Mouse (Mus musculus) limb, embryonic 15.5 days (tissue): ENCODE measurements around the gene Ssh1. TPM values are rescaled to one million over a fixed set of nuclear protein-coding genes. Genes with fewer than 3 reads are reported as not detected.

Experiments
- ATAC-seq: fragments of 200-750 bp; cut with Nextera tagmentation; 2 replicates; pipeline ENCODE4 v1.8.0; 2017; ENCODE audit warnings: low read depth, moderate TSS enrichment; ENCODE audit not compliant: insufficient number of reproducible peaks, low FRiP score, low TSS enrichment
- H3K27ac ChIP-seq: fragments of 300-500 bp; sonication (generic); 2 replicates; pipeline ENCODE4 v1.5.1; 2015; ENCODE audit warnings: moderate library complexity, mild to moderate bottlenecking, inconsistent platforms
- H3K27me3 ChIP-seq: fragments of 300-500 bp; sonication (generic); 2 replicates; pipeline ENCODE4 v1.6.1; 2015; ENCODE audit warnings: inconsistent platforms
- H3K36me3 ChIP-seq: fragments of 300-500 bp; sonication (generic); 2 replicates; pipeline ENCODE4 v1.6.1; 2015; ENCODE audit warnings: inconsistent platforms
- H3K4me1 ChIP-seq: fragments of 300-500 bp; sonication (generic); 2 replicates; pipeline ENCODE4 v1.6.1; 2015; ENCODE audit warnings: inconsistent platforms
- H3K4me2 ChIP-seq: fragments of 300-500 bp; sonication (generic); 2 replicates; pipeline ENCODE4 v1.6.1; 2015; ENCODE audit warnings: mild to moderate bottlenecking, inconsistent platforms
- H3K4me3 ChIP-seq: fragments of 300-500 bp; sonication (generic); 2 replicates; pipeline ENCODE4 v1.5.1; 2015; ENCODE audit warnings: mild to moderate bottlenecking, inconsistent platforms
- H3K9ac ChIP-seq: fragments of 300-500 bp; sonication (generic); 2 replicates; pipeline ENCODE4 v1.6.1; 2015; ENCODE audit warnings: inconsistent platforms
- H3K9me3 ChIP-seq: fragments of 300-500 bp; sonication (generic); 2 replicates; pipeline ENCODE4 v1.6.1; 2016; ENCODE audit warnings: inconsistent platforms
- WGBS: fragments of 180-500 bp; shearing (Covaris S2); methylation state at CpG from one replicate; pipeline ENCODE4 v1.1.7; 2015; 5-methylcytosine and 5-hydroxymethylcytosine counted together
- polyA plus RNA-seq: library from polyadenylated mRNA; unstranded; fragments of >200 nt; fragmentation: Nextera tagmentation; extraction: Ambion mirVana; gene quantifications from 2 replicates; pipeline ENCODE4 v1.2.1, GENCODE M21; 2015

The Ssh1 gene
- polyA plus RNA-seq, 1 experiment from 2014 or later: 13.2 TPM

DNA sequence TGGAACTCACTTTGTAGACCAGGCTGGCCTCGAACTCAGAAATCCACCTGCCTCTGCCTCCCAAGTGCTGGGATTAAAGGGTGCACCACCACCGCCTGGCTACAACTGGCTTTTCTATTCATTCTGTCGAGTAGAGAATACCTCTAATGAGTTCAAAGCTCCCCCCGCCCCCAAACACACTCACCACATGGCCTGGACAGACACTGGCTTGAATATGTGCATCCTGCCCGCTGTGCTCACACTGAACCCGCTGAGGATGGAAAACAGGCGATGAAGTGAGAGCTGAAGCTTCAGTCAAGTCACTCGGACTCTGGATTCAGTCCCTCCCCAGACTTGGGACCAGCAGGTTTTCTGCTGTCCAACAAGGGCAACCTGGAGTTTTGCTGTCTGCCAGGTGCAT is 33.3 kb downstream of the Ssh1 start:
- no peaks in the 10 kb centered on the region for H3K9me3 ChIP-seq
- WGBS: 71% methylated on average over 8 of the region's 8 CpGs
- H3K27ac ChIP-seq: no peak overlapping the region
- peaks cover 61% of the 10 kb centered on the region for H3K36me3 ChIP-seq
- H3K9ac ChIP-seq: no peak overlapping the region
- no peak for ATAC-seq
- H3K4me1 ChIP-seq: peaks cover 3% of the 10 kb centered on the region; the same call in 1 of the 2 replicates
- no peak overlapping the region for H3K4me2 ChIP-seq
- no peaks in the 10 kb centered on the region for H3K27me3 ChIP-seq
- H3K4me3 ChIP-seq: no peak overlapping the region

DNA sequence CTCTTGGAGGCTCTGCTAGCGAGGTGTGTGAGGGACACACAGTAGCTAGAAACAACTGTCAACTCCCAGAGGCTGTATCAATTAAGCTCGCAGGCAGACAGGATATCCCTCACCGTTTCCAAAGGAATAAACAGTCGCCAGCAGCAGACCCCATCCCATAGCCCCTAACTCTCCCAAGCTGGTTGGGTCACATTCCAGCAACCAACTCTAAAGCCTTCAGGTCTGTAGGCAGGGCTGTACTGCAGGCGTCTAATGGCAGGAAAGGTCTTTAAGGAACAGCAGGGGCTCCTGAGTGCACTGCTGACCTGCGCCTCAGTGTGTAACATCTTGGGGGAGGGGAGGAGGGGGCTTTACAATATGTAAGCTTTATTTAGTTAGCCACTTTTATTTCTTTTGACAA is 34.7 kb downstream of the Ssh1 start:
- Histone ChIP-seq H3K9me3 (no peaks in the 10 kb centered on the region), H3K36me3 (peaks cover 56% of the 10 kb centered on the region), H3K27ac (no peak overlapping the region), H3K4me3 (no peak overlapping the region), H3K4me2 (no peak overlapping the region), H3K4me1 (peaks cover 6% of the 10 kb centered on the region; the same call in 1 of the 2 replicates), H3K9ac (no peak overlapping the region), H3K27me3 (no peaks in the 10 kb centered on the region)
- no peak for ATAC-seq
- WGBS: 9% methylated on average over 6 of the region's 6 CpGs

DNA sequence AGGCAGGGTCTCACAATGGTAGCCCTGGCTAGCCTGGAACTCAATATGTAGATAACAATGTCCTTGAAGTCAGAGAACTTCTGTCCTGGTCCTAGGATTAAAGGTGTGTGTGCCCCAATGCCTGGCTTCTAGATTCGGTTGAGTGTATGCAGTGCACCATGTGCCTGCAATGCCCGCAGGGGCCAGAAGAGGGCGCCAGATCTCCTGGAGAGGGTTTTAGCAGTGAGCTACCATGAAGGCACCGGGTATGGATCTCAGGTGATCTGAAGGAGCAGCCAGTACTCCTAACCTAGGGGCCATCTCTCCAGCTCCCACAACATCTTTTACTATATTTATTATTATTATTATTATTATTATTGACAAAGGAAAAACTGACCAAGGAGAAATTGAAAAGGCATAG is 37.2 kb downstream of the Ssh1 start:
- peak; percentile 19; the same call in 1 of the 2 replicates for ATAC-seq
- WGBS: 10% methylated on average over 4 of the region's 4 CpGs

DNA sequence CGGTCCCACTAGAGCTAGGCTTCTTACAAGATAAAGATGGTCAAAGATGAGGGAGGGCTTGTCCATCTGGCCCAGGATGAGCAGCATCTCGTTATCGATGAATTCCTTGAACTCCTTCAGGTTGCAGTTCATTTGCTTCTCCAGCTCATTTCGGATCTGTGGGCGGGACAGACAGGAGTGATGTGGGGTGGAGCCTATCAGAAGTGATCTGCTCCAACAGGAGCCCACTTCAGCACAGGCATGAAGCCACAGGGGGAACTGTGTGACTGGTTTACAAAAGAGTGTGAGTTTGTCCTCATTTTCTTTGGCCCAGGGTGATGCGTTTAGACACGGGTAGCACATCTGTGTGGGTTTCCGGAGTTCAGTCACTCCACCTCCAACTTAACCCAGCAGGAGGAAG is 38.0 kb downstream of the Ssh1 start:
- peaks cover 6% of the 10 kb centered on the region; the same call in 1 of the 2 replicates for H3K4me1 ChIP-seq
- H3K4me3 ChIP-seq: no peak overlapping the region
- no peaks in the 10 kb centered on the region for H3K9me3 ChIP-seq
- no peak overlapping the region for H3K9ac ChIP-seq
- peaks cover 60% of the 10 kb centered on the region for H3K36me3 ChIP-seq
- WGBS: 87% methylated on average over 8 of the region's 8 CpGs
- no peak overlapping the region for H3K27ac ChIP-seq
- H3K27me3 ChIP-seq: no peaks in the 10 kb centered on the region
- no peak for ATAC-seq
- H3K4me2 ChIP-seq: no peak overlapping the region

More for the DNA sequence above, 37.2 kb downstream of the Ssh1 start:
- Histone ChIP-seq H3K4me3 (no peak overlapping the region), H3K9ac (no peak overlapping the region), H3K4me1 (peaks cover 6% of the 10 kb centered on the region; the same call in 1 of the 2 replicates), H3K27ac (no peak overlapping the region), H3K36me3 (peaks cover 61% of the 10 kb centered on the region), H3K27me3 (no peaks in the 10 kb centered on the region), H3K9me3 (no peaks in the 10 kb centered on the region), H3K4me2 (no peak overlapping the region)

DNA sequence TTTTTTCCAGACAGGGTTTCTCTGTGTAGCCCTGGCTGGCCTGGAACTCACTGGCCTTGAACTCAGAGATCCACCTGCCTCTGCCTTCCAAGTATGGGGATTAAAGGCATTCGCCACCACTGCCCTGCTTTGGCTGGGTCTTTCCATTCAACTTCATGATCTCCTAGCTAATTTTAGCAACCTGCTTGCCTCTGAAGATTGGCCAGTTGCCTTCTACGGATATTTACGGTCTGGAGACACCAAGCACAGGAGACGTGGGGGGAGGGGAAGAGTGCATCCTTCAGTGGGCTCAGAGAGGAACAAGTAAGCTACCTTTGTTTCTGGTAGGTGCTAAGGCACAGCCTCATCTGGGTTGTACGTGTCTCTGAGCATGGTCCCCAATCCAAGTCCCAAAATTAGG is 38.4 kb downstream of the Ssh1 start:
- Histone ChIP-seq H3K4me3 (no peak overlapping the region), H3K27ac (no peak overlapping the region), H3K4me2 (no peak overlapping the region), H3K36me3 (peaks cover 64% of the 10 kb centered on the region), H3K9ac (no peak overlapping the region), H3K9me3 (no peaks in the 10 kb centered on the region), H3K27me3 (no peaks in the 10 kb centered on the region), H3K4me1 (peaks cover 6% of the 10 kb centered on the region; the same call in 1 of the 2 replicates)
- WGBS: 79% methylated on average over 5 of the region's 5 CpGs
- no peak for ATAC-seq

DNA sequence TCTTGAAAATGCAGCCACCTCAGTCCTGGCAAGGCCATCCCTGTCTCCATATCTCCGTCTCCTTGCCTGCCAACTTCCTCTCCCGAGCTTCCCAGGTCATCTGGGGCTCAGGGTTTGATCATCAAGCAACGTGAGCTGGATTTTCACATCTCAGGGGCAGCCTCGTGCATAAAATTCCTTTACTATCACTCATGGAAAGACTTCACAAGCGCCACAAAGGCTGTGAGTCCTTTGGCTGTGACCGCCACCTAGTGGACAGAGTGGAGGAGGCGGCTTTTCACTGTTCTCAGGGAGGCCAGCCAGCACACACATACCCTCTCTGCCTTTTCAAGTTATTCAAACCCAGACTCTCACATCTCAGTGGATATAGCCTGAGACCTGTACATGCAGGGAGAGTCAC is 39.3 kb downstream of the Ssh1 start:
- Histone ChIP-seq H3K9me3 (no peaks in the 10 kb centered on the region), H3K4me2 (no peak overlapping the region), H3K4me1 (peaks cover 6% of the 10 kb centered on the region; the same call in 1 of the 2 replicates), H3K27ac (no peak overlapping the region), H3K36me3 (peaks cover 72% of the 10 kb centered on the region), H3K27me3 (no peaks in the 10 kb centered on the region), H3K4me3 (no peak overlapping the region), H3K9ac (no peak overlapping the region)
- WGBS: 9% methylated on average over 7 of the region's 7 CpGs
- no peak for ATAC-seq

DNA sequence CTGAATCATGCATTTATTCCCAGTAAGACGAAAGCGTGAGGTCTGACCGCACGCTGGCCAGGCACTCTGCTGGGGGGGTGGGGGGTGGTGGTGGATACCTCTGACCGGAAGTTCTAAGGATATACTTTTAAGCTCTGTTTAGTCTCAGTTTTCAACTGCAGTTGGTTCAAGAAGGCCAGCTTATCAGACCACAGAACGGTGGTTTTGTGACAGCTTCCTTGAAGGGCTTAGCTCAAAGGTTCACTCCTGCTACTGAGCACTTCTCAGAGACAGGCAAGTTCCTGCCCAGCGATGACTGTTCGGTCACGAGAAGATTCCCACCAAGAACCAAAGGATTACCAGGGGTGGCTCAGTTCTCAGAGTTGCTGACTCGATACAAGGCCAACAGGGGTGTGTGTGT is 41.2 kb downstream of the Ssh1 start:
- Histone ChIP-seq H3K27ac (no peak overlapping the region), H3K4me1 (0 out of 2 replicates have a peak, but pooled peaks cover 3% of the 10 kb centered on the region), H3K36me3 (peaks cover 77% of the 10 kb centered on the region), H3K9me3 (no peaks in the 10 kb centered on the region), H3K4me3 (no peak overlapping the region), H3K4me2 (no peak overlapping the region), H3K27me3 (no peaks in the 10 kb centered on the region), H3K9ac (no peak overlapping the region)
- 82% methylated on average over 10 of the region's 10 CpGs for WGBS
- no peak for ATAC-seq

DNA sequence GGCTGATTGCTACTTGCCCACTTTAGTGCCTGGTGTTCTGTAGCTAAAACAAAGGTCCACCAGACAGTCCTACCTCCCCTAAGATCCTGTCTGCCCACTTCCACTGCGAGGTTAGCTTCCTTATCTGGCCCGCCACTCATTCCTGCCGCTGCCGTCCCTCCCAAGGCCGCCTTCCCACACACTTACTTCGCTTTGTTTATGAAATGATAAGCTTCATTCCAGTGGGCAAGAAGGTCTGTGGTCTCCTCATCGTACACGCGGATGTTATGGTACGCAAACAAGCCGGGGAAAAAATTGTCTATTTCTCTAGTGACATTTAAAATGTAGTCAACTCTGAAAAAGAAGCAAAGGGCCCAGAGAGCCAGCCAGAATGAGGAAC is 42.0 kb downstream of the Ssh1 start:
- Histone ChIP-seq H3K4me1 (0 out of 2 replicates have a peak, but pooled peaks cover 3% of the 10 kb centered on the region), H3K27me3 (no peaks in the 10 kb centered on the region), H3K36me3 (peaks cover 77% of the 10 kb centered on the region), H3K9ac (no peak overlapping the region), H3K27ac (peak overlapping the region; percentile 3; the same call in 1 of the 2 replicates), H3K4me3 (no peak overlapping the region), H3K9me3 (no peaks in the 10 kb centered on the region), H3K4me2 (no peak overlapping the region)
- WGBS: 88% methylated on average over 11 of the region's 11 CpGs
- no peak for ATAC-seq

DNA sequence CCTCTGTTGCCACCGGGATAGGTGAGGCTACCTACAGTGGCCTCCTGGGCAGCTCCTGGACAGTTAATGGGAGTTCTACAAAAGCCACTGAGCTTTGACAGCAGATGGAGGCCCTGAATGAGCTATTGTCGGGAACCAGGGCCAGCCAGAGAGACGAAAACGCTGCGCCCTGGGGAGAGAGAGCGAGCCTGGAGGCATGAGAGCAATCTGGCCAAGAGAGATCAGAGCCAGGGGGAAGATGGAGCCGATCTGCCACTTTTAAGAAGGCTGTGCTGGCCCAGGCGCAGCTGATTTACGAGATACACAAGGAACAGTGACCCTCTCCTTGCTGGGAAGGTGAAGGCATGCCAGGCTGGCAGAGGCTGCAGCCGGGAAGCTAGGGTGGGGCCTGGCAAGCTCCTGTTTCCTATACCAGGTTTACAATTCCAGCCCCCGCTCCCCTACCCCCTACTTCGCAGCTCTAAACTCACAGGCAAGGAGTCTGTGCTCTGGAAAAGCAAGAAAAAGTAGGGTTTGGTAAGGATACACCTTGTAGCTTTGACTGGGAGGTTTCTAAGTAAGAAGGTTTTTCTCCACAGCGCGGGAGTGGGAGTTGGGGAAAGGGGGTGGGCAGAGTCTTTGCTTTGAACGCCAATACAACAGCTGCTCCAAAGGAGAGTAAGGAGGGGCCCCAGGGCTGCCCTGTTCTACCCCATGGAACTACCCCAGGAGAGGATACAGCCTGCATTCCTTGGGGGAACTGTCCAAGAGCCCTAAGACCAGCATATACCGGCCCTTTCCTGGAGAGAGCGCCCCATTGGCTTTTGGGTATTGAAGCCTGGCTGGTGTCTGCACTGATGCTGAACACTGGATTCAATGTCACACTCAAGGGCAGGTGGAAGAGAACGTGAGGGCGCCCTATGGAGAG is 42.7 kb downstream of the Ssh1 start:
- Histone ChIP-seq H3K4me2 (no peak overlapping the region), H3K9me3 (no peaks in the 10 kb centered on the region), H3K36me3 (peaks cover 82% of the 10 kb centered on the region), H3K4me1 (0 out of 2 replicates have a peak, but pooled peaks cover 3% of the 10 kb centered on the region), H3K4me3 (no peak overlapping the region), H3K27ac (peak overlapping the region; percentile 3; the same call in 1 of the 2 replicates), H3K27me3 (no peaks in the 10 kb centered on the region), H3K9ac (no peak overlapping the region)
- no peak for ATAC-seq
- WGBS: 67% methylated on average over 19 of the region's 19 CpGs

DNA sequence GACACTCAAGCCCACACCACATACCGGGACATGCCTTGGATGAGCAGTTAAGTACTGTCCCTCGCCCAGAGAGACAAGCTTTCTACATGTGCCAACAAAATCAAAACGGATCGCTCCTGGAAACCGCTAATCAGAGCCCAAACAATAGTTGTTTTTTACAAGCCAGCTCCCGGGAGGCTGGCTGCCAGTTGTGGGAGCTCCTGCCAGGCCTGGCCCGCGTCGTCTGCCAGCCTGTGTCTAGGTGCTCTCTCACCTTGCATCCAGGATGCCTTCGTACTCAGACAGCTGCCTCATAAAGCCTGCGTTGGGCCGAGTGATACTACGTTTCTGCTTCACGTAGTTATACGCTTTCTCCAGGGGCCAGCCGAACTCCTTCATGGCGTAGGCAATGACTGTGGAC is 43.6 kb downstream of the Ssh1 start:
- Histone ChIP-seq H3K9ac (no peak overlapping the region), H3K27ac (no peak overlapping the region), H3K9me3 (no peaks in the 10 kb centered on the region), H3K4me3 (no peak overlapping the region), H3K4me1 (0 out of 2 replicates have a peak, but pooled peaks cover 3% of the 10 kb centered on the region), H3K4me2 (no peak overlapping the region), H3K36me3 (peaks cover 85% of the 10 kb centered on the region), H3K27me3 (no peaks in the 10 kb centered on the region)
- ATAC-seq: no peak
- 81% methylated on average over 17 of the region's 17 CpGs for WGBS

DNA sequence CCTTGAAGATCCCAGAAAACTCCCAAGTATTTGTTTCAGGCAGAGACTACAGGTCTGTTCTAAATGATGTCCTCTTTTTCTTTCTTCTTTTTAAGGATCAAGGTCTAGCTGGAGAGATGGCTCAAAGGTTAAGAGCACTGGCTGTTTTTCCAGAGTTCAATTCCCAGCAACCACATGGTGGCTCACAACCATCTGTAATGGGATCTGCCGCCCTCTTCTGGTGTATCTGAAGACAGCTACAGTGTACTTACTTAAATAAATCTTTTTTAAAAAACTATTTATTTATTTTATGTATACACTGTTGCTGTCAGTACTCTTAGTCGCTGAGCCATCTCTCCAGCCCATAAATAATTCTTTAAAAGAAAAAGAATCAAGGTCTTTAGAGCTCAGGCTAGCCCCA is 46.4 kb downstream of the Ssh1 start:
- no peak for ATAC-seq
- no peaks in the 10 kb centered on the region for H3K4me1 ChIP-seq
- no peak overlapping the region for H3K9ac ChIP-seq
- 64% methylated on average over 2 of the region's 2 CpGs for WGBS
- no peak overlapping the region for H3K4me2 ChIP-seq
- H3K27ac ChIP-seq: no peak overlapping the region
- no peak overlapping the region for H3K4me3 ChIP-seq
- no peaks in the 10 kb centered on the region for H3K9me3 ChIP-seq
- peaks cover 91% of the 10 kb centered on the region for H3K36me3 ChIP-seq
- no peaks in the 10 kb centered on the region for H3K27me3 ChIP-seq

DNA sequence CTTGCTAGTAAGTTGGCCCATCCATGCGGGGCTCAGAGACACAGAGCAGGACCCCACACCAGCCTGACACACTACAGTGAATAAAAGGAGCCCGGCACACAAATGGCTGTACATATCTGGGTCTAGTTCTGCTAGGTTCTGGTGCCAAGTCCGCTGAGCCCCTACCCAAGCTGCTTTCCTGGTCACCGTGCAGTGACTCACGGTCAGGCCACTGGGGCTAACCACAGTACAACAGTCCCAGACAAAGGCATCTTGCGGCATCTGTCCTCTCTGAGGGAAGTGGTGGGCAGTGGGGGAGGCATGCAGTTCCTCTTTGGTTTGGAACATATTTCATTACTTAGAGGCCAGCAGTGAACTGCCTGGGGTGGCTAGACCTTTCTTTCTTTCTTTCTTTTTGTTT is 48.6 kb downstream of the Ssh1 start:
- H3K9me3 ChIP-seq: no peaks in the 10 kb centered on the region
- WGBS: 91% methylated on average over 6 of the region's 6 CpGs
- no peak for ATAC-seq
- H3K9ac ChIP-seq: no peak overlapping the region
- H3K4me1 ChIP-seq: no peaks in the 10 kb centered on the region
- no peak overlapping the region for H3K4me3 ChIP-seq
- no peak overlapping the region for H3K4me2 ChIP-seq
- H3K27ac ChIP-seq: no peak overlapping the region
- peaks cover 94% of the 10 kb centered on the region for H3K36me3 ChIP-seq
- H3K27me3 ChIP-seq: no peaks in the 10 kb centered on the region
